Mouse (Mus musculus) cerebellum, adult 18-20 months (tissue): ENCODE results near the gene Olfr1121.
"Not testable (repeated sequence)": the region's sequence is repeated elsewhere in the genome, so short reads cannot be mapped to it uniquely, and the experiment has no call there.

Source experiments
- DNase-seq, 2 experiments: peaks; one replicate each; pipeline ENCODE4 v3.0.0; 2021

Olfr1121 gene

DNA sequence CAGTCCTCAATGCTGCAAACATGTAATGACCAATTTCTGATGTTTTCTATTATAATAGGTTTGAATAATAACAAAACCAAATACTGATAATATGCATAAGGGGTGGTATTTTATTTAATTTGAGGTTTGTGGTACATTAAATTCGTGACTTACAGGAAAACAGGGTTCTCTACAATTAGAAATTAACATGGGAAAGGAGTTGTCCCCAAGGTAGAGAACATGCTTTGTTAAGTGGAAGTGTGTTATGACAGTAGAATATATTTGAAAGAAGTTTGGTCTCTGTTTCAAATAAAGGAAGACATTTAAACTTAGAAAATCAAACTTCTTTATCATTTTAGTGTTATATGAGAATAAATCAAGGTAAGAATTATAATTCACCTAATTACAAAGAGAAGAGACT lies at the start of gene Olfr1121:
Olfr1121 (plus strand) TSS at position 301 of the 400 bp plus-strand sequence.
- DNase-seq, result no peak

GRCm38 (mm10) chr2:87354515-87354914 lies 15.2 kb upstream of the Olfr1121 start, which contains the start of gene Olfr1120:
Olfr1120 (plus strand) TSS chr2:87354815.
- DNase-seq, result no peak

GRCm38 (mm10) chr2:87360121-87360520 lies 9.6 kb upstream of the Olfr1121 start:
- not testable (repeated sequence) for DNase-seq

- DNase-seq, result peak; percentile 57 to 66
These were observed 2.0 kb downstream of the Olfr1121 start for GRCm38 (mm10) chr2:87371726-87372125.

DNA sequence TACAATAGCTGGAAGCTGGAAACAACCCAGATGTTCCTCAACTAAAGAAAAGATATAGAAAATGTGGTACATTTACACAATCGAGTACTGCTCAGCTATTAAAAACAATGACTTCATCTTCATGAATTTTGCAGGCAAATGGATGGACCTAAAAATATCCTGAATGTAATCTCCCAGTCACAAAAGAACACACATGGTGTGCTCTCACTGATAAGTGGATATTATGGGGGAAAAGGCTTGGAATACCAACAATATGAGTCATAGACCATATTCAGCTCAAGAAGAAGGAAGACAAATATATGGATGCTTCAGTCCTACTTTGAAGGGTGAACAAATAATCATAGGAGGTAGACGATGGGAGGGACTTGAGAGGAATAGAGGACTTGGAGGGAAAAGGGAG lies 14.2 kb downstream of the Olfr1121 start:
- DNase-seq, result no peak

- no peak for DNase-seq
These were observed 15.9 kb downstream of the Olfr1121 start, which contains the start of gene Olfr1122 for GRCm38 (mm10) chr2:87385549-87385948. Olfr1122 (plus strand) TSS chr2:87385849.

GRCm38 (mm10) chr2:87393605-87394004 lies 23.9 kb downstream of the Olfr1121 start:
- DNase-seq, result not testable (repeated sequence)

DNA sequence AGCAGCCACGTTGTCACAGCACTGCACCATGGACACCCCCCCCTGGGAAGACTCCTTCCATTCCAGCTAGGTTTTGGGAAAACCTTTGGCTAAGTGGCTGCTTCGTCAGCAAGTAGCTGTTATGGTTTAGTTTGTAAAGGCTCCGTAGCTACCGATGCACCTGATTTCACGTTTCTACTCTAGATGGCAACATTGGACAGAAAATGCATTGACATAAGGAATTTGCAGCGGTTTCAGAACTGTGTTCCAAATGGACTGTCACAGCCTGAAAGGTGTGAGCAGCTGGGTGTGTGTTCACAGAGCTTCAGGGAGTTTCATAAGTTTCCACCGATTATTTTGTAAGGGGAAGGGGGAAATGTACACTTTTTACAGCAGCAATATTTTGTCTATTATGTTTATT lies 25.0 kb downstream of the Olfr1121 start:
- not testable (repeated sequence) for DNase-seq

- no peak for DNase-seq
These were observed 46.6 kb downstream of the Olfr1121 start, which contains the start of gene Olfr1123 for GRCm38 (mm10) chr2:87416335-87416734. Olfr1123 (plus strand) TSS chr2:87416635.
